Mouse (Mus musculus) mouse embryonic stem cell (cell line): ENCODE results near the gene Vwa7.
"Not testable (repeated sequence)": the region's sequence is repeated elsewhere in the genome, so short reads cannot be mapped to it uniquely, and the experiment has no call there.

Experiments
- in situ Hi-C, 2 experiments: fragments of 300-500 bp; cut with MboI; formaldehyde crosslinking; loops; 1 replicate in 1 of 2; 3 replicates in 1 of 2; pipeline ENCODE4 v1.14.3; 2019 to 2020; ENCODE audit warnings: low sequenced_read_pairs in 2 of 2, low pct_unique_long_range_greater_than_20kb in 1 of 2, mixed read lengths in 1 of 2; ENCODE audit not compliant: unreplicated experiment in 1 of 2

The Vwa7 gene

GRCm38 (mm10) chr17:35016376-35016775, at the start of gene Vwa7:
Gene Vwa7 (plus strand): TSS chr17:35016579.
- in situ Hi-C loops = loop anchor here in 1 of 2 experiments (10.0 kb wide), 1 partner anchor 128 kb away; no protein-coding TSS in a partner anchor

GRCm38 (mm10) chr17:34969822-34970221, 46.6 kb upstream of the Vwa7 start, which contains the start of gene Gm20481:
Gene Gm20481 (plus strand): TSS chr17:34969912.
- in situ Hi-C loops = not testable (repeated sequence)

- in situ Hi-C loops = not testable (repeated sequence)
Observed at GRCm38 (mm10) chr17:34970850-34971249, 45.5 kb upstream of the Vwa7 start.

GRCm38 (mm10) chr17:34971694-34972068, 44.7 kb upstream of the Vwa7 start:
- in situ Hi-C loops = not testable (repeated sequence)

- in situ Hi-C loops = not testable (repeated sequence)
Observed at GRCm38 (mm10) chr17:34972069-34972749, 44.2 kb upstream of the Vwa7 start, which contains the start of the genes Hspa1a and Hspa1l. Gene Hspa1a (minus strand): TSS chr17:34972156. Gene Hspa1l (plus strand): TSS chr17:34972703.

GRCm38 (mm10) chr17:34975581-34976492, 40.5 kb upstream of the Vwa7 start:
- in situ Hi-C loops = no loop called here

GRCm38 (mm10) chr17:34977000-34977399, 39.4 kb upstream of the Vwa7 start:
- in situ Hi-C loops = no loop called here

GRCm38 (mm10) chr17:34978239-34978638, 38.1 kb upstream of the Vwa7 start:
- in situ Hi-C loops = no loop called here

GRCm38 (mm10) chr17:34979631-34980030, 36.7 kb upstream of the Vwa7 start:
- in situ Hi-C loops = no loop called here

GRCm38 (mm10) chr17:34980655-34981054, 35.7 kb upstream of the Vwa7 start:
- in situ Hi-C loops = no loop called here

- in situ Hi-C loops = no loop called here
Observed at GRCm38 (mm10) chr17:34981690-34982180, 34.6 kb upstream of the Vwa7 start, which contains the start of gene Lsm2. Gene Lsm2 (plus strand): TSS chr17:34981862.

- in situ Hi-C loops = no loop called here
Observed at GRCm38 (mm10) chr17:34982328-34982727, 34.1 kb upstream of the Vwa7 start.

GRCm38 (mm10) chr17:34984218-34984617, 32.2 kb upstream of the Vwa7 start:
- in situ Hi-C loops = no loop called here

- in situ Hi-C loops = no loop called here
Observed at GRCm38 (mm10) chr17:34994751-34995150, 21.6 kb upstream of the Vwa7 start.

- in situ Hi-C loops = not testable (repeated sequence)
Observed at GRCm38 (mm10) chr17:34995192-34995591, 21.2 kb upstream of the Vwa7 start.

GRCm38 (mm10) chr17:34995927-34996326, 20.5 kb upstream of the Vwa7 start:
- in situ Hi-C loops = not testable (repeated sequence)

GRCm38 (mm10) chr17:34996411-34997141, 19.8 kb upstream of the Vwa7 start:
- in situ Hi-C loops = no loop called here

GRCm38 (mm10) chr17:34997142-34997483, 19.3 kb upstream of the Vwa7 start:
- in situ Hi-C loops = no loop called here
